Mouse (Mus musculus) testis, adult 2 months (tissue): Measurements from ENCODE around the gene Stat4.

Experiments
- CTCF ChIP-seq: fragments of 200-500 bp; IDR thresholded peaks from 2 replicates; pipeline ENCODE4 v1.5.1; 2012; ENCODE audit warnings: low read depth, mild to moderate bottlenecking, inconsistent platforms, low read length, moderate library complexity; ENCODE audit not compliant: control insufficient read depth, insufficient read depth, insufficient replicate concordance
- POLR2A ChIP-seq: fragments of 200-500 bp; IDR thresholded peaks from 2 replicates; pipeline ENCODE4 v1.6.1; 2012; ENCODE audit warnings: low read depth, mild to moderate bottlenecking, inconsistent platforms, low read length, moderate library complexity; ENCODE audit not compliant: control insufficient read depth

GRCm38 (mm10) chr1:52146214-52146970 lies 159.4 kb downstream of the Stat4 start:
- TF ChIP-seq CTCF (peak; percentile 57; the same call in 1 of the 2 replicates), POLR2A (no peak)
